Mouse (Mus musculus): ENCODE data around the gene Rab3il1. TPM values are rescaled to one million over a fixed set of nuclear protein-coding genes. Genes with fewer than 3 reads are reported as not detected.

The Rab3il1 gene
- total and polyA plus RNA-seq, 3 experiments = 0.04 TPM; not detected in 2

GRCm38 (mm10) chr19:10055783-10056660 is 54.6 kb downstream of the Rab3il1 start:
- no peaks in the 10 kb centered on the region for H3K36me3 ChIP-seq (replicated peaks in 1 of 2; ENCODE audit: control insufficient read depth in 1 of 2, insufficient read depth in 1 of 2, low read length in 1 of 2)
- no peak overlapping the region for H3K9ac ChIP-seq (ENCODE audit: insufficient read depth, low read depth)
- dilution Hi-C loops (cut with MboI; ENCODE audit: extremely low pct_ligation_motif_present, extremely low pct_unique_long_range_greater_than_20kb, low sequenced_read_pairs) = no loop called here
- no peak overlapping the region for H3K27ac ChIP-seq (ENCODE audit: insufficient read depth, low read depth)
- H3K4me2 ChIP-seq (ENCODE audit: insufficient read depth, low read depth, poor library complexity, severe bottlenecking) = no peak overlapping the region
- DNase-seq (ENCODE audit: extremely low read depth) = no peak
- peaks cover 2% of the 10 kb centered on the region for H3K27me3 ChIP-seq (replicated peaks)
- H3K4me3 ChIP-seq (replicated peaks in 1 of 3; ENCODE audit: low read depth in 2 of 3, low read length in 2 of 3, poor library complexity in 1 of 3) = no peak overlapping the region
- TF ChIP-seq JUND (conservative IDR thresholded peaks at IDR 0.05; ENCODE audit: low read depth, low read length) (no peak), ZC3H11A (IDR thresholded peaks at IDR 0.05; ENCODE audit: low read depth, low read length) (no peak), UBTF (IDR thresholded peaks at IDR 0.05; ENCODE audit: low read depth, low read length) (no peak), NRF1 (IDR thresholded peaks at IDR 0.05; ENCODE audit: low read depth, low read length) (no peak), GABPA (IDR thresholded peaks at IDR 0.05; ENCODE audit: insufficient replicate concordance, low read depth, low read length) (no peak), KAT2A (IDR thresholded peaks at IDR 0.05; ENCODE audit: insufficient replicate concordance, low read length) (no peak), ZMIZ1 (IDR thresholded peaks at IDR 0.05; ENCODE audit: low read depth, low read length) (no peak), ZNF384 (IDR thresholded peaks at IDR 0.05; ENCODE audit: low read depth, low read length) (no peak), MAFK (IDR thresholded peaks at IDR 0.05; ENCODE audit: insufficient replicate concordance, low read length) (no peak), MXI1 (IDR thresholded peaks at IDR 0.05; ENCODE audit: low read depth, low read length) (no peak), EP300 (IDR thresholded peaks at IDR 0.05; ENCODE audit: low read length) (no peak), MAZ (IDR thresholded peaks at IDR 0.05; ENCODE audit: low read depth, low read length) (no peak), TCF12 (IDR thresholded peaks at IDR 0.05; ENCODE audit: low read depth, low read length) (no peak), CTCF (conservative IDR thresholded peaks at IDR 0.05 in 1 of 2, IDR thresholded peaks at IDR 0.05 in 1 of 2; ENCODE audit: low read depth in 2 of 2, low read length in 2 of 2) (no peak), MYC (IDR thresholded peaks at IDR 0.05; ENCODE audit: low read depth, low read length) (no peak), E2F4 (IDR thresholded peaks at IDR 0.05; ENCODE audit: insufficient replicate concordance, low read depth, low read length) (no peak)
- no peaks in the 10 kb centered on the region for H3K9me3 ChIP-seq (replicated peaks; ENCODE audit: low read length)
- no peaks in the 10 kb centered on the region for H3K79me2 ChIP-seq (replicated peaks; ENCODE audit: control insufficient read depth, extremely low read depth, insufficient read depth, poor library complexity, severe bottlenecking)
- peaks cover 0 to 7% of the 10 kb centered on the region in 2 experiments; a peak in 2 of 4 replicates for H3K4me1 ChIP-seq (ENCODE audit: control insufficient read depth in 1 of 2, insufficient read depth in 2 of 2)
- in situ Hi-C loops (cut with MboI; ENCODE audit: low pct_ligation_motif_present, low pct_unique_long_range_greater_than_20kb, low sequenced_read_pairs) = no loop called here

GRCm38 (mm10) chr19:10056686-10057085 is 55.2 kb downstream of the Rab3il1 start:
- dilution Hi-C loops (cut with MboI; ENCODE audit: extremely low pct_ligation_motif_present, extremely low pct_unique_long_range_greater_than_20kb, low sequenced_read_pairs) (no loop called here), in situ Hi-C loops (cut with MboI; ENCODE audit: low pct_ligation_motif_present, low pct_unique_long_range_greater_than_20kb, low sequenced_read_pairs) (no loop called here)
- no peak overlapping the region for H3K27ac ChIP-seq (ENCODE audit: insufficient read depth, low read depth)
- peaks cover 2% of the 10 kb centered on the region for H3K27me3 ChIP-seq (replicated peaks)
- no peaks in the 10 kb centered on the region for H3K79me2 ChIP-seq (replicated peaks; ENCODE audit: control insufficient read depth, extremely low read depth, insufficient read depth, poor library complexity, severe bottlenecking)
- H3K4me2 ChIP-seq (ENCODE audit: insufficient read depth, low read depth, poor library complexity, severe bottlenecking) = no peak overlapping the region
- DNase-seq (ENCODE audit: extremely low read depth) = no peak
- TF ChIP-seq ZNF384 (IDR thresholded peaks at IDR 0.05; ENCODE audit: low read depth, low read length) (no peak), EP300 (IDR thresholded peaks at IDR 0.05; ENCODE audit: low read length) (no peak), CTCF (conservative IDR thresholded peaks at IDR 0.05 in 1 of 2, IDR thresholded peaks at IDR 0.05 in 1 of 2; ENCODE audit: low read depth in 2 of 2, low read length in 2 of 2) (no peak), MAX (IDR thresholded peaks at IDR 0.05; ENCODE audit: low read length) (no peak), USF2 (conservative IDR thresholded peaks at IDR 0.05; ENCODE audit: low read depth, low read length) (no peak)
- no peak overlapping the region for H3K4me3 ChIP-seq (replicated peaks in 1 of 3; ENCODE audit: low read depth in 2 of 3, low read length in 2 of 3, poor library complexity in 1 of 3)
- no peaks in the 10 kb centered on the region for H3K36me3 ChIP-seq (replicated peaks in 1 of 2; ENCODE audit: control insufficient read depth in 1 of 2, insufficient read depth in 1 of 2, low read length in 1 of 2)
- no peaks in the 10 kb centered on the region for H3K9me3 ChIP-seq (replicated peaks; ENCODE audit: low read length)
- peaks cover 0 to 13% of the 10 kb centered on the region in 2 experiments; a peak in 2 of 4 replicates for H3K4me1 ChIP-seq (ENCODE audit: control insufficient read depth in 1 of 2, insufficient read depth in 2 of 2)
- no peak overlapping the region for H3K9ac ChIP-seq (ENCODE audit: insufficient read depth, low read depth)
